Comparison of ENCODE assay signal across 8 mouse cellular contexts in the genomic region with DNA sequence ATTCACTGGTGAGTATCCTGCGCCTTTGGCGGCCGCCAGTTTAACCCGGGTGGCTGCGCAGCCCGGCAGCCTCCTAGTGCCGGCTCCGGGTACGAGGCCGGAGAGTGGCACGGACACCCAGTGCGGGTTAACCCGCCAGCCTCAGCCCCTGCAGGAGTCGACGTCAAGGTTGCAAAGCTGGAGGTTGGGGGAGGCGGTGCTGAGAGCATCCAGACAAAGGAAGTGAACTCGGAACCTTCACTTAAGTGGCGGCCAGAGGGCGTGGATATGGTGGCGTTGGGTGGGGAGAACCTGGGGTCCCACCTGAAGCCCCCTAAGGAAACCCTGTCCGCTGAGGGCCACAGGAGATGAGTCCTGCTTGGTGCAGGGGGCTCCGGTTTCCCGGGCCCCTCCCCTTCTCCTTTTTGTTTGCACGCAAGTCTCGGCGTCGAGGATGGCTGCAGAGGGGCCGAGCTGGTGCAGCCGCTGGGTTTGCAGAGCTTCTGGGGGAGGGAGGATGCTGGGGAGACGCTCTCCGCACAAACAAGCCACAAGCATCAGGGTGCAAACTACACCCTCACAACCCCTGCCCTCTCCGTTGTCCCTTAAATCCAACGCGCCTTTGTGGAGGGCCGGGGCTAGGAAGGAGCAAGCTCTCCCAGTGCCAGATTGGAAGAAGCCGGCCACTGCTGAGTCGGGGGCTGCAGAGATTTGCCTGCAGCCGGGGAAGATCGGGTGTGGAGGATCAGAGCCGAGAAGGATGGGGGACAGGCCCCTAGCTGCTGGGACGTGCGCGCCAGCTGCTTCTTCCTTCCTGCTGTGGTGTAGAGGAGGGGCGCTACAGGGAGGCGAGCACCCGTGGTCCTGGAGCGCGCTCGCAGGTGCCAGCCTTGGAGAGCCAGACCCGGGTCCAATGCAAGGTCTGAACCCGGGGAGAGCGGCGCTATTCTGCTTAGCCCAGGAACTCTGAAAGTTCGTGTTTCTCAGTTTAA. TPM values are rescaled to one million over a fixed set of nuclear protein-coding genes. Genes with fewer than 3 reads are reported as not detected.
A peak's percentile ranks its signal among the peaks of the same experiment; 100 is the strongest.
DNase-seq lines count a peak whose midpoint lies in the region; ATAC-seq and TF ChIP-seq lines count a peak whose summit lies in the region.

No protein-coding gene starts in this region.

- H3K9me3 ChIP-seq in embryonic facial prominence, embryonic 10.5 days = no peaks in the 10 kb centered on the region
- no peaks in the 10 kb centered on the region for H3K9me3 ChIP-seq in heart, embryonic 12.5 days (replicated peaks)
- no peaks in the 10 kb centered on the region for H3K9me3 ChIP-seq in kidney, embryonic 15.5 days (replicated peaks)
- no peaks in the 10 kb centered on the region for H3K9me3 ChIP-seq in lung, embryonic 14.5 days (ENCODE audit: low read depth, low read length)
- H3K9me3 ChIP-seq in neural tube, embryonic 13.5 days = no peaks in the 10 kb centered on the region

- H3K27me3 ChIP-seq in embryonic facial prominence, embryonic 10.5 days (replicated peaks; ENCODE audit: low read depth, poor library complexity, severe bottlenecking) = peaks cover 21% of the 10 kb centered on the region
- no peaks in the 10 kb centered on the region for H3K27me3 ChIP-seq in heart, embryonic 12.5 days (replicated peaks)
- H3K27me3 ChIP-seq in kidney, embryonic 15.5 days = no peaks in the 10 kb centered on the region
- H3K27me3 ChIP-seq in lung, embryonic 14.5 days (ENCODE audit: insufficient read depth, low read length) = no peaks in the 10 kb centered on the region
- H3K27me3 ChIP-seq in neural tube, embryonic 13.5 days = no peaks in the 10 kb centered on the region

- peak overlapping the region; percentile 92 for H3K27ac ChIP-seq in embryonic facial prominence, embryonic 10.5 days (replicated peaks)
- H3K27ac ChIP-seq in heart, embryonic 12.5 days (ENCODE audit: poor library complexity, severe bottlenecking) = peak overlapping the region; percentile 97
- H3K27ac ChIP-seq in kidney, embryonic 15.5 days = peak overlapping the region; percentile 91
- peak overlapping the region; percentile 86 for H3K27ac ChIP-seq in lung, embryonic 14.5 days (ENCODE audit: low read depth)
- H3K27ac ChIP-seq in neural tube, embryonic 13.5 days (replicated peaks) = peak overlapping the region; percentile 96

- peaks cover 45% of the 10 kb centered on the region for H3K4me1 ChIP-seq in embryonic facial prominence, embryonic 10.5 days
- H3K4me1 ChIP-seq in heart, embryonic 12.5 days (replicated peaks) = peaks cover 44% of the 10 kb centered on the region
- peaks cover 52% of the 10 kb centered on the region for H3K4me1 ChIP-seq in kidney, embryonic 15.5 days
- H3K4me1 ChIP-seq in lung, embryonic 14.5 days (ENCODE audit: insufficient read depth) = peaks cover 14% of the 10 kb centered on the region; the same call in 1 of the 2 replicates
- H3K4me1 ChIP-seq in neural tube, embryonic 13.5 days (replicated peaks) = peaks cover 57% of the 10 kb centered on the region

- H3K9ac ChIP-seq in heart, embryonic 12.5 days = peak overlapping the region; percentile 99
- peak overlapping the region; percentile 77 for H3K9ac ChIP-seq in kidney, embryonic 15.5 days
- peak overlapping the region; percentile 75 for H3K9ac ChIP-seq in lung, embryonic 14.5 days
- H3K9ac ChIP-seq in neural tube, embryonic 13.5 days = peak overlapping the region; percentile 98

- TF ChIP-seq CTCF in lung, embryonic 14.5 days (IDR thresholded peaks at IDR 0.05; ENCODE audit: low read depth) = peak; percentile 25; the same call in 1 of the 2 replicates

- peak; percentile 84 for DNase-seq in CD4-positive helper T cell, adult 2 months (ENCODE audit: low read depth, low spot score)
- DNase-seq in adrenal gland, adult 18-20 months (ENCODE audit: low spot score in 2 of 2) = peak; percentile 29 to 55
- peak; percentile 77 for DNase-seq in embryonic facial prominence, embryonic 10.5 days (ENCODE audit: low spot score)
- peak; percentile 71 for DNase-seq in lung, embryonic 14.5 days
- DNase-seq in thymus, postnatal 14 days = peak; percentile 89

- H3K4me3 ChIP-seq in embryonic facial prominence, embryonic 10.5 days = peak overlapping the region; percentile 79
- H3K4me3 ChIP-seq in heart, embryonic 12.5 days = peak overlapping the region; percentile 93
- peak overlapping the region; percentile 72 for H3K4me3 ChIP-seq in kidney, embryonic 15.5 days (replicated peaks)
- H3K4me3 ChIP-seq in lung, embryonic 14.5 days (ENCODE audit: low read depth, low read length) = peak overlapping the region; percentile 55
- peak overlapping the region; percentile 83 for H3K4me3 ChIP-seq in neural tube, embryonic 13.5 days

- H3K4me2 ChIP-seq in heart, embryonic 12.5 days = peak overlapping the region; percentile 91
- peak overlapping the region; percentile 95 for H3K4me2 ChIP-seq in kidney, embryonic 15.5 days
- peak overlapping the region; percentile 98 for H3K4me2 ChIP-seq in lung, embryonic 14.5 days
- peak overlapping the region; percentile 79 for H3K4me2 ChIP-seq in neural tube, embryonic 13.5 days

- ATAC-seq in heart, embryonic 12.5 days (ENCODE audit: insufficient number of reproducible peaks, low FRiP score) = peak; percentile 37
- ATAC-seq in kidney, embryonic 15.5 days (replicated peaks; ENCODE audit: low FRiP score) = peak; percentile 44
- peak; percentile 48 for ATAC-seq in lung, embryonic 14.5 days (ENCODE audit: insufficient read depth)
- ATAC-seq in neural tube, embryonic 13.5 days (ENCODE audit: low read depth) = peak; percentile 71

- H3K36me3 ChIP-seq in embryonic facial prominence, embryonic 10.5 days (replicated peaks) = peaks cover 27% of the 10 kb centered on the region
- H3K36me3 ChIP-seq in heart, embryonic 12.5 days = peaks cover 30% of the 10 kb centered on the region
- peaks cover 27% of the 10 kb centered on the region for H3K36me3 ChIP-seq in kidney, embryonic 15.5 days
- H3K36me3 ChIP-seq in lung, embryonic 14.5 days (ENCODE audit: insufficient read depth) = peaks cover 30% of the 10 kb centered on the region
- H3K36me3 ChIP-seq in neural tube, embryonic 13.5 days = peaks cover 28% of the 10 kb centered on the region

- WGBS in embryonic facial prominence, embryonic 10.5 days = under 1% methylated on average over 54 of the region's 54 CpGs
- under 1% methylated on average over 54 of the region's 54 CpGs for WGBS in heart, embryonic 12.5 days
- under 1% methylated on average over 54 of the region's 54 CpGs for WGBS in kidney, embryonic 15.5 days
- WGBS in lung, embryonic 14.5 days = under 1% methylated on average over 54 of the region's 54 CpGs
- WGBS in neural tube, embryonic 13.5 days = under 1% methylated on average over 54 of the region's 54 CpGs

RNA-seq across cellular contexts. Expression of gene Lbh, which starts 0.8 kb away (rescaled TPM):
- total RNA-seq in adrenal gland, adult 18-20 months (2021) = 10 to 100 TPM; 25.4 to 27.2 TPM
- 2.1 and 2.2 TPM in 2 replicates for polyA plus RNA-seq in embryonic facial prominence, embryonic 10.5 days (2016; fragmentation: Nextera tagmentation; extraction: Ambion mirVana)
- polyA plus RNA-seq in heart, embryonic 12.5 days (2016; fragmentation: Nextera tagmentation; extraction: Ambion mirVana) = 22.6 and 23.7 TPM in 2 replicates
- 7.1 and 8.9 TPM in 2 replicates for polyA plus RNA-seq in kidney, embryonic 15.5 days (2015; fragmentation: Nextera tagmentation; extraction: Ambion mirVana)
- 6.4 and 6.8 TPM in 2 replicates for polyA plus RNA-seq in lung, embryonic 14.5 days (2014; fragmentation: Nextera tagmentation; extraction: Ambion mirVana)
- 6.3 and 7.5 TPM in 2 replicates for polyA plus RNA-seq in neural tube, embryonic 13.5 days (2015; fragmentation: Nextera tagmentation; extraction: Ambion mirVana)

Comparison
In these comparisons a context has a peak if more than half of its experiments do, and no peak if none do; other contexts are left out.
1. Peak in every context shown above with its lines: DNase-seq, ATAC-seq, H3K4me3 ChIP-seq and H3K27ac ChIP-seq.